Mouse (Mus musculus) left cerebral cortex, adult 18-20 months (tissue): ENCODE measurements at regions not wholly inside any gene's neighbourhood (a gene's known extent, or its start where the extent isn't known, plus 50 kb on each side); places are given as distances from the start of the nearest gene placed in this dataset.
A peak's percentile ranks its signal among the peaks of the same experiment; 100 is the strongest.

ENCODE experiments used
- DNase-seq, 2 experiments: peaks; one replicate each; pipeline ENCODE4 v3.0.0; 2021 to 2022; ENCODE audit warnings: low spot score in 2 of 2, mixed read lengths in 1 of 2

DNA sequence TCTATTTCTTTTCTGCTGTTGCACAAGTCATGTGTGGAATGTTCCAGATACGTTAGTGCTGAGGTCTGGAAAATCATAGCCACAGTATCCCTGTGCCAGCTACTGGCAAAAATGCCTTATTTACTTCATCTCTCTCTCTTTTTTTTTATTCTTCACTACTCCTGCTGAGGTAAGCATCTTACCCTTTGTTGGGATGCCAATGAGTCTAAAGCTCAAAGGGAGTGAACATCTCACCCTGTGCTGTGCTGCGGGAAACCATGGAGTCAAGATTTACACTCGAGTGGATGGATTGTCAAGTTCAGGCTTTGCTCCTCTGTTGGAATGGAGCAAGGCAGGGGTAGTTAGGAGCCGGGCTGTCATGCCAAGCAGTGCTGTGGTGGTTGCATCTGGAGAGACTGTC, 140.1 kb upstream of the Tmpo start:
- DNase-seq, result no peak

DNA sequence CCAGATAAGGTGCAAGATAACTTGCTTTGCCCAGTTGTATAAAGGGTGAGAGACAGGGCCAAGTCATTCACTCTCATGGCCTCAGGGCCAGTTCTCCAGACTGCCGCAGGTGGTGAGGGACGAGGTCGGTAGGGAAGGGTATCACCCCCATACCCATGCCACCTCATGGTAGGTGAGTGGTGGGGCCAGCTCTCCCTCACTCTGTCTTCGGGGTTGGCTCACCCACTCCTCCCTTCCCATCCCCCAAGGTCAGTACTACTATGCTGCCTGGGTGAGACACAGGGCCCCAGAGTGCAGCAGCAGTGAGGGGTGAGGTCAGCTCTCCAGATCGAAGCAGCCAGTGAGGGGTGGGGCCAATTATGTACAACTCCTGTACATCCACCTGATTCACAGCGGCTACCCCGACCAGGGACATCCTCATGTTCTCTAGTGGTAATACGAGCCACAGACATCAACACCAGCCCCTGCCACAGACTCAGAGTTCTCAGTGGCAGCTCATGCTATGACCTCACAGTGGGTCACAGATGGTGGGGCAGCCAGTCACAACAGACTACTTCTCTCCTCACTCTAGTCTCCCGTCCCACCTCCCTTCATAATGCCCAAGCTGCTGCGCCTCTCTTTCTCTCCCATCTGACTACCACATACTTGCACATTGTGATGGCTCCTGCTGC, 138.5 kb upstream of the Tmpo start:
- DNase-seq, result no peak

DNA sequence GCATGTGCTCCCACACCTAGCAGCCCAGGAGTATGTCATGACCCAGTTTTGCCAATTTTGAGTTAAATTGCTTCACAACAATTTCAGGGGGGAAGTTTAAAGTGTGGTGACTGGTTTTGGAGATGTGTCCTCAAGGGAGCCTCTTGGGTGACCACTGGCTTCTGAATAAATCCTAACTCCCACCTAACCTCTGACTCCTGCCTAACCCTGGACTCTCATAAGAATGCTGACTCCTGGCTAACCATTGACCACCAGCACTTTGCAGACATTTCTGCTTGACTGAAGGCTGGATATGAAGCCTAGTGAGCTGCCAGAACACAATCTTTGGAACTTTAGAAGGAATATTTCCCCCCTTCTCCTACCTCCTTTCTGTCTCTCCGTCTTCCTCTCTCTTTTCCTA, 133.3 kb upstream of the Tmpo start:
- no peak for DNase-seq

DNA sequence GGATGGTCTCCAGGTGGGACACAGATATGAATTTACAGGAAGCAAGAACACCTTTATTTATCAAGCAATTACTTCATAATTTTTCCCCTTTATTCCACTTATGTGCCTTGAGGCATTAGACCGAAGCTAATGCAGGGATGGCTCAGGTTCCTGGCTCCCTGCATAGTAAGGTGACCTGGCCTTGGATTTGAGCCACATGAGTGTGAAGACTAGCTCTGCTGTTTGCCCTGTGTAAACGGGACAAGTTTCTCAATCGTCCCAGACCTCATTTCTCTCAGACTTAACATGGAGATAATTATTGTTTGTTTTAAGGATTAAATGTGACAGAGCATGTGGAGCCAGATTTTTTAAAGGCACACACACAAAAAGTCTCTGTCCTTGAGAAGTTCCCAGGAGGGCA, 132.2 kb upstream of the Tmpo start:
- no peak for DNase-seq

DNA sequence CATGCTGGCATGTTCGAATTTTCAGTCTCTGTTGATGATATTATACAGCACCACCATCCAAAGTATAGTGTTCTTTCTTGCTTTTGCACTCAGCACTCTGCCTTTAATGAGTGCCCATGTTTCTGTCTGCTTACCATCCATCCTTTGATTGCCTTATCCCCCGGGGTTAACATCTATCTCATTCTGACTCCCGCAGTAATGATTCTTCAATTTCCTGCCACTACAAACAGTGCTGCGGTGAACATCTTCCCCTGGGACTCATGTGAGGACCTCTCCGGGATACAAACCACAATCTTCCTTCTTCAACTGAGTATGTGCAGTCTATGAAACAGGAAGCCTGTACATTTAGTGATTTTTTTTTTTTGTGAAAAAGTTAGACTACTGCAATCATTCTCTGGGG, 131.8 kb upstream of the Tmpo start:
- DNase-seq, result no peak

DNA sequence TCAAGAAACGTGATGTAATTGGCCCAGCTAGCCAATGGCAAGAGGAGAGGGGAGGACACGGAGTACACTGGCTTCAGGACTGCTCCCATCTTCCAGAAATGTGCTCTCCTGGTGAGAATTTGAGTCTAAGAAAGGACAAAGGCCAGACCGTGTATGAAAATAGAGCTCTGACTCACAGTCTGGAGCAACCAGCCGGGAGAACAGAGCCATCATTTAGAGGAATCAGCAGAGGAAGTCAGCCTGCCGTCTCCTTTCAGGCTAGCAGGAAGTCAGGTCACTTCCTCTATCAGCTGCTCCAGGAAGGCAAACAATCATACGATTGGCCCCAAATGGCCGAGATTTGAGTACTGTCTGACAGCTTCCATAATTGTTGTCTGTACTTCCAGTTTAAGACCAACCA, 119.0 kb upstream of the Tmpo start:
- DNase-seq, result no peak

DNA sequence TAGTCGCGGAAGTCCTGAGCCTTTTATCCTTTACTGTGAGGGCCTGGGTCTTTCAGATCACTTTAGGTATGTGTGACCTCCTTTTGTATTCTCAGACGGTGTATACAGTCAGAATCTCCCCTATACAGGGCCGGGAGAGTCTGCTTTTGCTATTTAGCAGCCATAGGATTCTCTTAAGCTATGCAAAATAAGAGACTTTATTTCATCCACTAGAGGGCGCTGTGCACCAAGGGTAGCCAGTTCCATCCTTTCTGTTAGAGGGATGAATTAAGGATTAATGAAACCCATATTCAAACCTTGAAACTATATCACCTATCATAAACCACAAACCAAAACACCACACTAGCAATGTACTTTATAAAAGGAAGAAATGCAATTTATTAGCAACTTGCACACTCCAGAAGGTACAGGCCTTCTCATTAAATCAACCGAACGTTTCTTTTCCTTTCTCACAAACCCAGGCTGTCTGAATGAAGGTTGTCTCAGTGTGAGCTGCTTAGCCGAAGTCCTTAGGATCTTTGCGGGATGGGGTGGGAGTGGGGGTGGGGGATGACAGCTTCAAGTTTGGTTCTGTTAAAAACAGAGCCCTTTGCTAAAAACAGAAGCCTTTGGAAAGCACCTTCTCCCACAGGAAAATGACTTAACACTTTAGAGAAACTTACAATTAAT, 116.8 kb upstream of the Tmpo start:
- peak; percentile 49 to 65 for DNase-seq

DNA sequence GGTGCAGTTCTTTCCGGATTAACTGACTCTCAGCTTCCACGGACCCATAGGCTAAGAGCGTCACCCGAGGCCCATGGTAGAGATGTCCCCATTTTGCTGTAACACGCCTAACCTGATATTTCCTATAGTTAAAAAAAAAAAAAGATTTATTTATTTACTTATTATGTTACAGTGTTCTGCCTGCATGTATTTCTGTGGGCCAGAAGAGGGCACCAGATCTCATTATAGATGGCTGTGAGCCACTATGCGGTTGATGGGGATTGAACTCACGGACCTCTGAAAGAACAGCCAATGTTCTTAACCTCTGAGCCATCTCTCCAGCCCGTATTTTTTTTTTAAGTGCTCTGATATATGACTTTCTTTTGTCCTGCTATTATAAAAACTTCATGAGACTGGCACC, 114.2 kb upstream of the Tmpo start:
- no peak for DNase-seq

DNA sequence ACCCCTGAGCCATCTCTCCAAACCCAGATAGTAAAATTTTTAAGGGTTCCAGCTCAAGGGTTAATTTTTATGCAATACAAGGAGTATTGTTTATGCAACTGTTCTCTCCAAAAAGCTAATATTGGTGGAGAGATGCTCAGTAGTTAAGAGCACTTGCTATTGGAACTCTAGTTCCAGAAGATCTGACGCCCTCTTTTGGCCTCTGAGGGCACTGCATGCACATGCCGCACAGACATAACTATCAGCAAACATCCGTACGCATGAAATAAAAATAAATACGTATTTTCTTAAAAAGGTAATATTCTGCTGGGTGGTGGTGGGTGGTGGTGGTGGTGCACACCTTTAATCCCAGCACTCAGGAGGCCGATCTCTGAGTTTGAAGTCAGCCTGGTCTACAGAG, 112.1 kb upstream of the Tmpo start:
- DNase-seq, result no peak

DNA sequence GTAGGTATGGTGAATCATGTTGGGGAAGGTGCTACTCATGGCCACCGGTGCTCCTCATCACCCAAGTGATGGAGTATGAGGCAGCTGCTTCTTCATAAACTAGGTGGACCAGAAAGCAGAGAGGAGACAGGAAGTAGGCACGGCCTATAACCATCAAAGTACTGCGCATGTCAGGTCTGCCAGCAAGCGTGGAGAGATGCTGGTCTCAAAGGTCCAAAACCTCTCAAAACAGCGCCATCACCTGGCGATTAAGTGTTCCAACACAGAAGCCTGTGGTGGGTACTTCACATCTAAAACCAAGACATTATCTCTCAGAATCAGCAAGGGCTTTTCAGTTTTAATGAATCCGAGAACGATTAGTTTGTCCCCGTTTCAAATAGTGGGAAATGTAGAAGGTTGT, 103.1 kb upstream of the Tmpo start:
- DNase-seq, result no peak

DNA sequence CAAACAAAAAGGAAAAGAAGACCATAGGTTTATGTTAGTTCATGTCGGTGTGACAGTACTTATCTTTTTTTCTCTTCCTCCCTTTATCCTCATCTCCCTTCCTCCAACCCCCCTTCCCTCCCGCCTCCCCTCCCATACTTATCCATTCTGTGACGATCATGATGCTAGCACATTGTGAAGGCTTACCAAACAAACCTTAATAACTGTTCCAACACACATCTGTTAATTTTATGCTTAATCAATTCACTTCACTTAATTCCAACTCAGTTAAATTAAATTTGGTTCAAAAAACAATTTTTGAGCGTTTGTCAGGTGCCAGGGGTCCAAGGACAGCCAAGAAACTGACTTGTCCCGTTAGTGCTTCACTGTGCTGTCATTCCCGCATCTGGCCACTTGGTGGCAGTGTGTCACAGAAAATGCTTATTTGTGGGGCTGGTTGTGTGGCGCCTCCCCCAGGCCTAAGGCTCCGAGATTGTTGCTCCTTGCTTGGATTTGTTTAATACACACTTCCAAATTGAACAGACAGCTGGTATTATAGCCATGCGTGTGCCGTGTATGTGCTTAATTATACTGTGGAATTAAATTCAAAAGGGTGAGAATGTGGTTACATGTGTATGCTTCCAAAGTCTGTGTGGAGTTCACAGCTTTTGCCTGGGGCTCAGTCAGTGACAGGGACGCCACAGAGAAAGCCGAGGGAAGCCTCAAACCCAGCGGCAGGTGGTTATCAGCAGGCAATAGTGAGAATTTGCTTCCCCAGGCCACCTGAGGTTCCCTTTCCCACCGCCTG, 90.0 kb upstream of the Tmpo start:
- DNase-seq, result peak; percentile 85 to 87

DNA sequence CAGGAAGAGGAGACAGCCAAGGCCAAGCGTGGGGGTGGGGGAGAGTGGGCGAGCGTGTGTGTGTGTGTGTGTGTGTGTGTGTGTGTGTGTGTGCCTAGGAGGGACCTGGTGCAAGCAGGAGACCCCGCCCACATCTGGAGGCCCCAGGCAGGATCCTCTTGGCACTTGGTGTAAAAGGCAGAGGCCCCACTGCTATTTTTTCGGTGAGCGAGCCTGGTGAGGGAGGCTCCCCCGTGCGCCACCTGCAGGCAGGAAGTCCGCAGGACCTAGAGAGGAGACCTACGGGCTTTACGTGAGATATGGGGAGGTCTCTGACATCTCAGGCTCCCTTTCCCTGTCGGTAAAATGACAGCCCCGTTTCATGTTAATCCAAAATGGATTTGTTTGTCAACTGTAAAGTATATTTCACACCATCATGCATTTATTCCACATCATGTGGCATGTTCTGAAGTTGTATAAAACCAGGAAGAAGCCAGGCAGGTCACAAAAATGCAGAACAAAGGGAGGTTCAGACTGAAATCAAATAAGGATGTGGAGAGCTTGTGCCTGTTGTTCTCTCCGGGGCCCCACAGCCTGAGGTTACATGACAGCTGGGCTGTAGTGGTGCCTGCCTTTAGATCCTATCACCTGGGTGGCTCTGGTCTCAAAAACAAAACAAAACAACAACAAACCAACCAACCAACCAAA, 89.3 kb upstream of the Tmpo start:
- DNase-seq, result peak; percentile 7 to 15

DNA sequence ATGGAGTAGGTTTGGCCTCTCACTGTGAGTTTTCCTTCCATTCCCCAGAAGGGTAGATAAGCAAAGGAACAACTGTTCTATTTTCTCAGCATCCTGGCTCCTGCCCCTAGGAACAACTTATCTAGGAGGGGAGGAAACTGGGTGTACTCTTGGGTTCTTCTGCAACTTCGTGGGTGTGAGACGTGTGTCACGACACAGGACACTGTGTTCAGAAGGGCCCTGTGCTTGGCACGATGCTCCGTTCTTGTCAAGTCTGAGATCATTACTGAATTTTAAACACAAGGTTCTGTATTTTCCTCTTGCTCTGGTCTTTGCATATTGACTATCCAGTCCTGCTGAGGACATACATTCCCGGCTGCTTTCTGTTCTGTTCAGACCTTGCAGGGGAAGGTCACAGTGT, 86.8 kb upstream of the Tmpo start:
- peak in 1 of 2 experiments; percentile 12 for DNase-seq

DNA sequence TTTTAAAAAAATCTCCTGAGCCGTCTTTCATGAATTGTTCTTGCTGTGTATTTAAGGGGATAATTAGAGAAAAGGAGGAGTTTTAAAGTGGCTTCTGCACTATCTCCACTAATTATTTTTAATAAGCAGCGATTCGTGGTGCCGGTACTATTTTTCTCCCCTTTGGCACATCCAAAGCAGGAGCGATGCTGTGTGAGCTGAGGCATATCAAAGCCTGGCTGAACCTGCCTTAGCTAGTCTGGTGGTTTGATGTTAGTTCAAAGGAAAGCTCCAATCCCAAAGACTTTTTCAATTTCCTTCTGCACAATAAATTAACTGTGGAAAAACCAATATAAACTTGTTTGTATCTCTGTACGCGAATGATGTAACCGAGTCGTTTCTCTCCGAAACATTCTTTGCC, 79.3 kb upstream of the Tmpo start:
- DNase-seq, result no peak

DNA sequence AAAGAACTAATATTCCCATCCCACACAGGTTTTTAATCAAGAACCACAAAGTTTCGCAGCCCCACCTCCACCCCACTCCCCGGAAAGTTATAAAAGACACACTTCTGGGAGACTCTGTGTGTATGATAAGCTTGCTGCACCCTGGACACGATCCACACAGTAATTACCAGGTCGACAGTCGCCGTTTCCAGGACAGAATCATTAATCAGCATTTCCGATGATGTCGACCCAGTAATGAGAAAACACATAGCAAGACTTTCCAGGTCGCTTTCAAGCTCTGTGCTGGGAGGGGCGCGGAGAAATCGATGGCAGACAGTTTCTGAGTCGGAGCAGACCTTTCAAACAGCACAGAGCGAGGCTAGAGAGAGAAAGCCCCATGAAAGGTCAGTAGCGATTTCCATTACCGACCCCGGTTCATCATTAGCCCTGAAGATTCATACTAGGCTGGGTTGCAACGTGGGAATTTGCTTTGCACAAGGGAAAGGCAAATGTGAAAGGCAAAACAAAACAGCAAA, 68.6 kb upstream of the Tmpo start:
- DNase-seq, result no peak

DNA sequence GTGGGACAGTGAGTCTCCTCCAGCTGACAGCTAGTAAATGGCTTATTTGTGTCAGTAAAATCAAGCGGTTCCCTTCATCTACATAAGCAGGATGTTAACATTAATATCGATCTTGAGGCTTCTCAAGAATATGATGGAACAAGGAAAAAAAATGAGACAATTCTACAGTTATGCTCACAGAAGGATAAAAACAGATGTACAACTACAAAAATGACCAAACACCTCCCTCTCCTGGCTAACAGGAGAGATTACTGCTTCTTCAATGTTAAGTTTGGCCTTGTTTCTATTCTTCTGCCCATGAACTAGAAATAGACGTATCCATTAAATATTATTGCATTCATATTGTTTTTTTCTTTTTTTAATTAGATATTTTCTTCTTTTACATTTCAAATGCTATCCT, 63.2 kb upstream of the Tmpo start:
- DNase-seq, result no peak

DNA sequence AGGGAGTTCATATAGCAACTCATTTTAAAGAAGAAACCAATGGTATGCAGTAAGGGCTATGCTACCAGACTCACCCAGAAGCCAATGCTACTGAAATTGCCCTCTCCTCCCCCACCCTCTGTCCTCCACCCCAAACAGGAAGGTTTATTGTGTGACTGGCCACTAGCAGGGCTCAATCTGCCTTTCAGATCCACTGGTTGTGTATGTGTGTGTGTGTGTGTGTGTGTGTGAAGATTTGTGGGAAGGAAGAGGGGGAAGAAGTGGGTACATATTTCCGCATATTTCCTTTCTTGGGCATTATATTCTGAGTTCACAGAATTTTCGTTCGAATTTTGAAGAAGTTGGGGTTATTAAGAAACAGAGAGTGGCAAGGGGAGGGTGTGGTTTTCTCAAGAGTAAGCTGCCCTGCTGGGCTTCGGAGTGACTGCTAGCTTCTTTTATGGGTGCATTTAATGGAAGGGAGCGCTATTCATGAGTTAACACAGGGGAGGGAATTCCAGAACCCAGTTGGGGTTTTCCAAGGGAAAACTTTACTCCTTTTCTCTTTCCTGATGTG, 61.5 kb upstream of the Tmpo start:
- DNase-seq, result no peak

DNA sequence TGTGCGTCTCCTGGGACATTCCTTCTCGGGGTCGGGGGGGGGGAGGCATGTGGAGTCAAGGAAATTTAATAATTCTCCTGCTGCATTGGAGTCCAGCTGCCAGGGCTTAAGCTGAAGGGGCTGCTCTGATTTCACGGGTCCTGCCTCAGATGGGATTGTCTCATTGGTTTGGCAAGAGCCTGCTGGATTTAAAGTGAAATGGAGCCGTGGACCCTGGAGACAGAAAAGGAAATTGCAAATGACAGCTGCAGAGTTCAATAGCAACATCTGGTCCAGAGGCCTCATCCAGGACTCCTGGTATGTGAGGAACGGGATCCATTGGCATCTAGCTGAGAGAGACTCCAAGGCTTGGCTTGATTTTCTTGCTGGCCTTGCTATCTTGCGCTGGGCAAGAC, 60.5 kb upstream of the Tmpo start:
- no peak for DNase-seq

DNA sequence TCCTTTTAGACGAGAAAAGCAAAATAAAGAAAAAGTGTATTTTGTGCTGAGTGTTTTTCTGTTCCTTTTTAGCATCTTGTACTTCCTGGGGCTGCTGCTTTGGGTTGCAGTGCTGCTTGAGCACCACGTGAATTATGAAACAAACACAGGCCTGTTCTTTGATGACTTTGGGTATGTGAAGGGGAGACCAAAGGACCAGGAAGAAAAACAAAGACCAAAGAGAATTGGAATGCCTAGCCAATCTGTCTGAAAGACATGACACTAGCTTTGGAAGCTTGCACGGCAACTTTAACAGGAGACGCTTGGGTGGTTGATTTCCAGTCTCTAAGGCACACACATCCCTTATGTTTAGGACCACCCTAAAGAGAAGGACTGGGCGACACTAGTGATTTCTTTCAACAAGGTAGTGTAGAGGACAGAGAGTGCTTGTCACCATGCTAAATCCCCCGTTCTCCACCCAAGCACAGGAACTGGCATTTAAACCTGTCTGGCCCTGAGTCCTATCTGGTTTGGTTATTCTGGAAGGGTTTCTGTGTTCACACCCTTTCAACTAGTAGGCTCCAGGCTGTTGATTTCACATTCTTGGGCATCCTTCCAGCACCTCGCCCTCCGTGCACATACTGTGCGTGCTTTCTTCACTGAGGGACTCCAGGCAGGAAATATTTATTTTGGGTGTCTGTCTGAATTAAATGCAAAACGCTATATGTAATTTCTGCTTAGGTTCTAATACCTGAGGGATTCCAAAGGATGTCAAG, 59.9 kb upstream of the Tmpo start:
- DNase-seq, result no peak

DNA sequence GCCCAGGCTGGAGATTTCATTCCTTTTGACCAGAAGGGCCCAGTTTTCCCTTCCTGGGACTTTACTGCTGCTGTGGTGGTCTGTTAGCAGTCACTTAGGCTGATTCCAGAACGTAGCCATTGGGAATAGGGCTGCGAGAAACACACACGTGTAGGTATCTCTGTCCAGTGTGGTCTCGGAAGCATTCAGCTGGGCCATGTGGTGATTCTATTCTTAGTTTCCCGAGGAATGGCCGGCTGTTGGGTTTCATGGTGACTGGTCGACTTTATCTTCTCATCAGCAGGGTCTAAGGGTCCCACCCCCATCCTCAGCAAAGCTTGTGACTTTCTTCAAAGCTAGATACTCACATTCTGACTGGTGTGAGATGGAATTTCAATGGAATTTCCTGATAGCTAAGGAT, 59.2 kb upstream of the Tmpo start:
- DNase-seq, result no peak

DNA sequence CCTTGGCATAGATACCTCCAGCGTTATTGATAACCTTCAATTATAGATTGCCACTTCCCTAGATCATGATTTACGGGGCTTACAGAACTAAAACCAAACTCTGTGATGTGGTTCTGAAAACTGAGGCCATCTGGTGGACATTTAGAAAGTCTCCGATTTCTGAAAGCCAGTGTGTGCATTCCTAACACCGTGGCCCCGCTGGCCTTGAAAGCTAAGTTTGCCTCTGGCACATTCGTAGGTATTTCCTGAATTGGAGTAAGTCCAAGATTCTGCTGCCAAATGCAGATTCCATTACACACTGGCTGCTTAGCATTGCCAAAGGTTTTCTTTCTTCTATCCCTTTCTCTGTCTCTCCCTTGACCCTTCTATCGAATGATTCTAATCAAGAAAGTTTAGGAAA, 55.7 kb upstream of the Tmpo start:
- DNase-seq, result peak; percentile 11 to 15
